Mouse (Mus musculus) granulocyte monocyte progenitor cell, adult 5-6 weeks (primary cell): ENCODE results near the gene Ttc39a. TPM values are rescaled to one million over a fixed set of nuclear protein-coding genes. Genes with fewer than 3 reads are reported as not detected.

Experiments used
- total RNA-seq, 2 experiments: library from RNA; stranded (forward) in 1 of 2; stranded (reverse) in 1 of 2; fragments of 200-712, 200-1000 nt in 1 of 2; fragments of >200 nt in 1 of 2; fragmentation: Nextera tagmentation in 1 of 2; gene quantifications; 2 replicates each; pipeline ENCODE4 v1.2.3; 2014 to 2017

The Ttc39a gene
- total RNA-seq, 2 experiments from 2014 or later: 0.72 TPM; not detected in 1

Other genes with a start within 250 kb of the Ttc39a start
- 44.6 and 46.0 TPM in 2 replicates for gene Osbpl9, start 204.4 kb upstream of the Ttc39a start, total RNA-seq (2014; fragmentation: Nextera tagmentation)
- 62.0 and 64.7 TPM in 2 replicates for gene Osbpl9, start 204.4 kb upstream of the Ttc39a start, total RNA-seq (2017)
- gene Calr4, start 172.1 kb upstream of the Ttc39a start, total RNA-seq (2014; fragmentation: Nextera tagmentation): not detected in 2 replicates
- not detected in 2 replicates for gene Calr4, start 172.1 kb upstream of the Ttc39a start, total RNA-seq (2017)
- 48.3 and 49.2 TPM in 2 replicates for gene Eps15, start 126.4 kb upstream of the Ttc39a start, total RNA-seq (2014; fragmentation: Nextera tagmentation)
- 28.3 and 35.2 TPM in 2 replicates for gene Eps15, start 126.4 kb upstream of the Ttc39a start, total RNA-seq (2017)
- 8.5 and 11.5 TPM in 2 replicates for gene Rnf11, start 78.1 kb downstream of the Ttc39a start, total RNA-seq (2014; fragmentation: Nextera tagmentation)
- gene Rnf11, start 78.1 kb downstream of the Ttc39a start, total RNA-seq (2017): 14.3 and 20.2 TPM in 2 replicates
- not detected in 2 replicates for gene 4930522H14Rik, start 124.7 kb downstream of the Ttc39a start, total RNA-seq (2014; fragmentation: Nextera tagmentation)
- gene 4930522H14Rik, start 124.7 kb downstream of the Ttc39a start, total RNA-seq (2017): not detected in 2 replicates